Mouse (Mus musculus) thymus, postnatal 25 days (tissue): ENCODE results near the gene Tjp3.

Source experiments
- DNase-seq: peaks from one replicate; pipeline ENCODE4 v3.0.0; 2022

Tjp3 gene

GRCm38 (mm10) chr10:81265540-81265939 lies 25.8 kb downstream of the Tjp3 start:
- no peak for DNase-seq

- no peak for DNase-seq
Observed at GRCm38 (mm10) chr10:81261025-81261424, 30.4 kb downstream of the Tjp3 start.

- no peak for DNase-seq
Observed at GRCm38 (mm10) chr10:81259225-81259884, 32.0 kb downstream of the Tjp3 start.

GRCm38 (mm10) chr10:81257158-81258039 lies 34.0 kb downstream of the Tjp3 start:
- peak; percentile 66 for DNase-seq

- no peak for DNase-seq
Observed at GRCm38 (mm10) chr10:81254886-81255285, 36.5 kb downstream of the Tjp3 start.

- DNase-seq: peak; percentile 73
Observed at GRCm38 (mm10) chr10:81252424-81253419, 38.7 kb downstream of the Tjp3 start, which contains the start of gene Matk. Matk (plus strand) TSS chr10:81252935.

GRCm38 (mm10) chr10:81249442-81249841 lies 41.9 kb downstream of the Tjp3 start:
- no peak for DNase-seq

GRCm38 (mm10) chr10:81247804-81248203 lies 43.6 kb downstream of the Tjp3 start:
- DNase-seq: peak; percentile 44

- DNase-seq: no peak
Observed at GRCm38 (mm10) chr10:81245166-81245565, 46.2 kb downstream of the Tjp3 start.

GRCm38 (mm10) chr10:81244595-81244994 lies 46.8 kb downstream of the Tjp3 start:
- peak; percentile 85 for DNase-seq

- DNase-seq: no peak
Observed at GRCm38 (mm10) chr10:81244146-81244545, 47.2 kb downstream of the Tjp3 start.

GRCm38 (mm10) chr10:81242021-81242420 lies 49.4 kb downstream of the Tjp3 start:
- peak; percentile 42 for DNase-seq

- peak; percentile 78 for DNase-seq
Observed at GRCm38 (mm10) chr10:81240876-81241275, 50.5 kb downstream of the Tjp3 start.

GRCm38 (mm10) chr10:81238618-81239017 lies 52.8 kb downstream of the Tjp3 start:
- DNase-seq: no peak

- DNase-seq: no peak
Observed at GRCm38 (mm10) chr10:81236471-81237268, 54.7 kb downstream of the Tjp3 start.

- DNase-seq: no peak
Observed at GRCm38 (mm10) chr10:81234206-81234605, 57.2 kb downstream of the Tjp3 start.

GRCm38 (mm10) chr10:81233226-81233585 lies 58.2 kb downstream of the Tjp3 start:
- no peak for DNase-seq

- peak; percentile 93 for DNase-seq
Observed at GRCm38 (mm10) chr10:81232580-81233225, 58.7 kb downstream of the Tjp3 start, which contains the start of gene Zfr2. Zfr2 (plus strand) TSS chr10:81233155.

- no peak for DNase-seq
Observed at GRCm38 (mm10) chr10:81231436-81231835, 59.9 kb downstream of the Tjp3 start.

GRCm38 (mm10) chr10:81230438-81231332 lies 60.7 kb downstream of the Tjp3 start, which contains the start of gene Atcay:
Atcay (minus strand) TSS chr10:81230833.
- peak; percentile 36 for DNase-seq
